Mouse (Mus musculus): ENCODE results near the gene Sema5b. TPM values are rescaled to one million over a fixed set of nuclear protein-coding genes. Genes with fewer than 3 reads are reported as not detected.

Gene Sema5b
- total RNA-seq, 2 experiments from 2014 or later: not detected

- ATAC-seq (ENCODE audit: poor library complexity, severe bottlenecking): peak; percentile 63; the same call in 1 of the 2 replicates
These were observed 87.2 kb downstream of the Sema5b start for GRCm38 (mm10) chr16:35627992-35628607.

- ATAC-seq (ENCODE audit: poor library complexity, severe bottlenecking): no peak
These were observed 89.7 kb downstream of the Sema5b start for GRCm38 (mm10) chr16:35630470-35631183.

GRCm38 (mm10) chr16:35633058-35633457 is 92.1 kb downstream of the Sema5b start:
- ATAC-seq (ENCODE audit: poor library complexity, severe bottlenecking): no peak

- ATAC-seq (ENCODE audit: poor library complexity, severe bottlenecking): no peak
These were observed 94.0 kb downstream of the Sema5b start for GRCm38 (mm10) chr16:35634971-35635370.

GRCm38 (mm10) chr16:35639505-35639904 is 98.6 kb downstream of the Sema5b start:
- ATAC-seq (ENCODE audit: poor library complexity, severe bottlenecking): no peak

GRCm38 (mm10) chr16:35648862-35649261 is 107.9 kb downstream of the Sema5b start:
- no peak for ATAC-seq (ENCODE audit: poor library complexity, severe bottlenecking)

- no peak for ATAC-seq (ENCODE audit: poor library complexity, severe bottlenecking)
These were observed 111.3 kb downstream of the Sema5b start for GRCm38 (mm10) chr16:35652206-35652605.

GRCm38 (mm10) chr16:35652706-35653105 is 111.8 kb downstream of the Sema5b start:
- no peak for ATAC-seq (ENCODE audit: poor library complexity, severe bottlenecking)

- ATAC-seq (ENCODE audit: poor library complexity, severe bottlenecking): no peak
These were observed 113.0 kb downstream of the Sema5b start for GRCm38 (mm10) chr16:35653951-35654350.

GRCm38 (mm10) chr16:35660222-35660621 is 119.3 kb downstream of the Sema5b start:
- no peak for ATAC-seq (ENCODE audit: poor library complexity, severe bottlenecking)

GRCm38 (mm10) chr16:35663831-35664414 is 123.0 kb downstream of the Sema5b start:
- ATAC-seq (ENCODE audit: poor library complexity, severe bottlenecking): no peak

GRCm38 (mm10) chr16:35664847-35665246 is 123.9 kb downstream of the Sema5b start:
- ATAC-seq (ENCODE audit: poor library complexity, severe bottlenecking): no peak

- peak; percentile 18; the same call in 1 of the 2 replicates for ATAC-seq (ENCODE audit: poor library complexity, severe bottlenecking)
These were observed 136.7 kb downstream of the Sema5b start for GRCm38 (mm10) chr16:35677511-35678113.

- no peak for ATAC-seq (ENCODE audit: poor library complexity, severe bottlenecking)
These were observed 137.5 kb downstream of the Sema5b start for GRCm38 (mm10) chr16:35678476-35678875.

GRCm38 (mm10) chr16:35681327-35682108 is 140.6 kb downstream of the Sema5b start:
- ATAC-seq (ENCODE audit: poor library complexity, severe bottlenecking): no peak

- no peak for ATAC-seq (ENCODE audit: poor library complexity, severe bottlenecking)
These were observed 144.1 kb downstream of the Sema5b start for GRCm38 (mm10) chr16:35685027-35685426.

- no peak for ATAC-seq (ENCODE audit: poor library complexity, severe bottlenecking)
These were observed 145.5 kb downstream of the Sema5b start for GRCm38 (mm10) chr16:35686491-35686890.

GRCm38 (mm10) chr16:35691606-35692005 is 150.7 kb downstream of the Sema5b start:
- ATAC-seq (ENCODE audit: poor library complexity, severe bottlenecking): no peak

- ATAC-seq (ENCODE audit: poor library complexity, severe bottlenecking): no peak
These were observed 153.4 kb downstream of the Sema5b start for GRCm38 (mm10) chr16:35694250-35694846.

- peak; percentile 47 for ATAC-seq (ENCODE audit: poor library complexity, severe bottlenecking)
These were observed 155.2 kb downstream of the Sema5b start for GRCm38 (mm10) chr16:35696103-35696502.
